Mouse (Mus musculus) limb, embryonic 14.5 days (tissue): ENCODE measurements at regions not wholly inside any gene's neighbourhood (a gene's known extent, or its start where the extent isn't known, plus 50 kb on each side); places are given as distances from the start of the nearest gene placed in this dataset.
A peak's percentile ranks its signal among the peaks of the same experiment; 100 is the strongest.

ENCODE experiments used
- ATAC-seq: fragments of 200-750 bp; cut with Nextera tagmentation; 2 replicates; pipeline ENCODE4 v1.8.0; 2017; ENCODE audit warnings: low read depth, moderate number of reproducible peaks, moderate TSS enrichment; ENCODE audit not compliant: low FRiP score
- DNase-seq: peaks from one replicate; pipeline ENCODE4 v3.0.0-alpha.2; 2015; ENCODE audit warnings: low spot score
- H3K27ac ChIP-seq: fragments of 300-500 bp; sonication (generic); replicated peaks from 2 replicates; pipeline ENCODE4 v1.5.1; 2014; ENCODE audit warnings: low read depth, mild to moderate bottlenecking, low read length, moderate library complexity, mixed read lengths
- H3K27me3 ChIP-seq: fragments of 300-500 bp; sonication (generic); 2 replicates; pipeline ENCODE4 v1.6.1; 2014; ENCODE audit warnings: low read length, mixed read lengths; ENCODE audit not compliant: control insufficient read depth, insufficient read depth
- H3K36me3 ChIP-seq: fragments of 300-500 bp; sonication (generic); 2 replicates; pipeline ENCODE4 v1.6.1; 2014; ENCODE audit warnings: mild to moderate bottlenecking, low read length, moderate library complexity, mixed read lengths; ENCODE audit not compliant: control insufficient read depth, insufficient read depth
- H3K4me1 ChIP-seq: fragments of 300-500 bp; sonication (generic); 2 replicates; pipeline ENCODE4 v1.6.1; 2014; ENCODE audit warnings: antibody characterized with exemption, low read length, mixed read lengths; ENCODE audit not compliant: control insufficient read depth, insufficient read depth
- H3K4me2 ChIP-seq: fragments of 300-500 bp; sonication (generic); replicated peaks from 2 replicates; pipeline ENCODE4 v1.6.1; 2014; ENCODE audit warnings: low read depth, mild to moderate bottlenecking, low read length, moderate library complexity; ENCODE audit not compliant: severe bottlenecking
- H3K4me3 ChIP-seq: fragments of 300-500 bp; sonication (generic); replicated peaks from 2 replicates; pipeline ENCODE4 v1.5.1; 2014; ENCODE audit warnings: low read length
- H3K9ac ChIP-seq: fragments of 300-500 bp; sonication (generic); 2 replicates; pipeline ENCODE4 v1.6.1; 2014; ENCODE audit warnings: mild to moderate bottlenecking, low read depth, low read length, moderate library complexity; ENCODE audit not compliant: severe bottlenecking
- H3K9me3 ChIP-seq: fragments of 300-500 bp; sonication (generic); 2 replicates; pipeline ENCODE4 v1.6.1; 2016; ENCODE audit warnings: low read length; ENCODE audit not compliant: control insufficient read depth
- POLR2A ChIP-seq: fragments of 200-500 bp; IDR thresholded peaks from 2 replicates; pipeline ENCODE4 v1.8.0; 2012; ENCODE audit warnings: inconsistent platforms, mild to moderate bottlenecking, moderate library complexity, borderline replicate concordance; ENCODE audit not compliant: insufficient read depth, insufficient read length; ENCODE audit errors: extremely low read depth
- WGBS: fragments of 180-500 bp; shearing (Covaris S2); extraction: QIAGEN DNeasy Blood & Tissue Kit; methylation state at CpG from one replicate; pipeline ENCODE4 v1.1.7; 2014; 5-methylcytosine and 5-hydroxymethylcytosine counted together

GRCm38 (mm10) chr3:41288735-41289134 is 205.9 kb upstream of the Pgrmc2 start:
- ATAC-seq (no peak), DNase-seq (no peak)
- Histone ChIP-seq H3K36me3 (no peaks in the 10 kb centered on the region), H3K4me3 (no peak overlapping the region), H3K4me2 (no peak overlapping the region), H3K9me3 (no peaks in the 10 kb centered on the region), H3K4me1 (peaks cover 12% of the 10 kb centered on the region), H3K9ac (no peak overlapping the region), H3K27me3 (no peaks in the 10 kb centered on the region), H3K27ac (no peak overlapping the region)
- 85% methylated on average over 4 of the region's 4 CpGs for WGBS
- TF ChIP-seq POLR2A, result no peak

- Histone ChIP-seq H3K9ac (no peak overlapping the region), H3K27me3 (no peaks in the 10 kb centered on the region), H3K27ac (no peak overlapping the region), H3K9me3 (no peaks in the 10 kb centered on the region), H3K4me2 (no peak overlapping the region), H3K4me1 (peaks cover 12% of the 10 kb centered on the region), H3K36me3 (no peaks in the 10 kb centered on the region), H3K4me3 (no peak overlapping the region)
- no peak for TF ChIP-seq POLR2A
- ATAC-seq (no peak), DNase-seq (no peak)
- 89% methylated on average over 4 of the region's 4 CpGs for WGBS
Measured at GRCm38 (mm10) chr3:41288066-41288465, 205.2 kb upstream of the Pgrmc2 start.

GRCm38 (mm10) chr3:41285336-41285735 is 202.5 kb upstream of the Pgrmc2 start:
- no peak for TF ChIP-seq POLR2A
- Histone ChIP-seq H3K9me3 (no peaks in the 10 kb centered on the region), H3K4me3 (no peak overlapping the region), H3K9ac (no peak overlapping the region), H3K27ac (no peak overlapping the region), H3K4me2 (0 out of 2 replicates have a peak overlapping the region, but pooled peaks have one; percentile 15), H3K36me3 (no peaks in the 10 kb centered on the region), H3K4me1 (peaks cover 17% of the 10 kb centered on the region), H3K27me3 (no peaks in the 10 kb centered on the region)
- peak; percentile 5; the same call in 1 of the 2 replicates for ATAC-seq
- WGBS, result 65% methylated on average over 5 of the region's 5 CpGs
- DNase-seq, result peak; percentile 44

- Histone ChIP-seq H3K9me3 (no peaks in the 10 kb centered on the region), H3K4me3 (no peak overlapping the region; the same call in 1 of the 2 replicates), H3K36me3 (no peaks in the 10 kb centered on the region), H3K27me3 (no peaks in the 10 kb centered on the region), H3K4me2 (peak overlapping the region; percentile 15; the same call in 1 of the 2 replicates), H3K27ac (no peak overlapping the region), H3K4me1 (peaks cover 17% of the 10 kb centered on the region), H3K9ac (no peak overlapping the region)
- 8% methylated on average over 13 of the region's 13 CpGs for WGBS
- no peak for TF ChIP-seq POLR2A
- DNase-seq (peak; percentile 70), ATAC-seq (peak; percentile 59; the same call in 1 of the 2 replicates)
Measured at GRCm38 (mm10) chr3:41284897-41285296, 202.1 kb upstream of the Pgrmc2 start.

- WGBS, result 20% methylated on average over 8 of the region's 8 CpGs
- Histone ChIP-seq H3K27ac (no peak overlapping the region), H3K9me3 (peaks cover 4% of the 10 kb centered on the region; the same call in 1 of the 2 replicates), H3K4me2 (no peak overlapping the region; the same call in 1 of the 2 replicates), H3K4me1 (peaks cover 17% of the 10 kb centered on the region), H3K9ac (no peak overlapping the region), H3K36me3 (no peaks in the 10 kb centered on the region), H3K27me3 (no peaks in the 10 kb centered on the region), H3K4me3 (no peak overlapping the region)
- DNase-seq, result peak; percentile 75
- peak; percentile 60 for ATAC-seq
- TF ChIP-seq POLR2A, result no peak
Measured at GRCm38 (mm10) chr3:41282431-41283037, 199.7 kb upstream of the Pgrmc2 start.
